Mouse (Mus musculus) bone marrow macrophage, adult 2 months (primary cell): ENCODE results near the gene Csdc2. TPM values are rescaled to one million over a fixed set of nuclear protein-coding genes. Genes with fewer than 3 reads are reported as not detected.
A peak's percentile ranks its signal among the peaks of the same experiment; 100 is the strongest.

Source experiments
- H3K27ac ChIP-seq: 2 replicates; pipeline ENCODE4 v1.5.1; 2012; ENCODE audit warnings: low read depth, low read length; ENCODE audit not compliant: insufficient read depth
- H3K4me1 ChIP-seq: 2 replicates; pipeline ENCODE4 v1.6.1; 2012; ENCODE audit warnings: low read length; ENCODE audit not compliant: control insufficient read depth, insufficient read depth
- H3K4me3 ChIP-seq: 2 replicates; pipeline ENCODE4 v1.5.1; 2012; ENCODE audit warnings: mild to moderate bottlenecking, low read length, moderate library complexity; ENCODE audit not compliant: insufficient read depth
- CTCF ChIP-seq: IDR thresholded peaks from 2 replicates; pipeline ENCODE4 v1.5.1; 2012; ENCODE audit warnings: low read depth, mild to moderate bottlenecking, low read length, moderate library complexity
- POLR2A ChIP-seq: IDR thresholded peaks from 2 replicates; pipeline ENCODE4 v1.6.1; 2012; ENCODE audit warnings: mild to moderate bottlenecking, low read depth, low read length, borderline replicate concordance
- polyA plus RNA-seq: library from polyadenylated mRNA; stranded (reverse); fragments of >200 nt; gene quantifications from 2 replicates; pipeline ENCODE4 v1.2.4, GENCODE M21; 2012; ENCODE audit not compliant: missing spikeins, insufficient read depth, insufficient read length

The Csdc2 gene
- polyA plus RNA-seq, 1 experiment = not detected

DNA sequence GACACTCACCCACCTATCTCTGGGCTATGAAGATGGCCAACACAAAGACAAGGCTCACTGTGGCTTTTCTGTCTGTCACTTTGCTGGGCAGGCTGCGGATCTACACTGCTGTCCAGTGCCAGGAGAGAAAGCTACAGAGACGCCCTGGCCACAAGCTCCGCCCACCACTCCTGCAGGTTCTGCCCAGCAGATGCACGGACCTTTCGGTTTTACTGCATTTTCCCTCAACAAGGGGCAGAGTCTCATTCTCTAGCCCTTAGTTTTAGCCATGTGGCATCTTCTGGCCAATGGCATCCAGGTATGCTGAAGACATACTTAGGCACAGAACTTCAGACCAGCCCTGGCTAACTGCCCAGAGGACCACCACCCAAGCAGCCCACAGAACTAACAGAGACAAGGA, 15.3 kb upstream of the Csdc2 start:
- Histone ChIP-seq H3K4me3 (no peak overlapping the region), H3K4me1 (peaks cover 12% of the 10 kb centered on the region), H3K27ac (no peak overlapping the region)
- TF ChIP-seq POLR2A = no peak
- TF ChIP-seq CTCF = no peak

- TF ChIP-seq CTCF (no peak), POLR2A (no peak)
- Histone ChIP-seq H3K27ac (no peak overlapping the region), H3K4me1 (peaks cover 18% of the 10 kb centered on the region), H3K4me3 (peak overlapping the region; percentile 85)
These were observed 11.6 kb upstream of the Csdc2 start for GRCm38 (mm10) chr15:81924933-81925332.

DNA sequence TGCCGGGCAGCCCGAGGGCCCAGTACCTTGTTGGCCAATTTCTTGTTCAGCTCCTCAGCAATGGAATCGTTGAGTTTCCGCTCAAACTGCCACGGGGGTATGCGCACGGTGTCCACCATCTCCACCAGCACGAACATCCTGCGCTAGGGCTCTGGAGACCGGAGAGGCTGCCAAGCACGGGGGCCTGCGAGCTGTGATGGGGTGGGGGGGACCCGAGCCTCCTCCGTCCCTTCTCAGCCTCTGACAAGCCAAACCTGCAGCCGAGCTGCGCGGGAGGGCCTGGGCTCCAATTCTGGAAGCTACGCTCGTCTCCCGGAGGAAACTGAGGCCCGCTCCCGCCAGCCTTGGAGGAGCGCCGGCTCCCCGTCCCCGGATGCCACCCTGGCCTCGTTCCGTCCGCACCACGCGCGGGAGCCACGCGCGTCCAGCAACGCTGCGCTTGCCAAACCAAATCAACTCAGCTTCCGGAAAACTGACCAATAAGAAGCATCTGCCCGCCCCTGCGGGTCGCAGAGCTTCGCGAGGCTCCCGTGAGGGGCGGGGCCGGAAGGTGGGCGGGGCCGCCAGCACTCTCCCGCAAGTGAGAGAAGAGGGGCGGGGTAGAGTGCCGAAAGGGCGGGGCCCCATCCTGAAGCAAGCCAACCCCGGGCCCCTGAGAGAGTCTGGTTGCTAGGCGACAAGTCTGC, 10.7 kb upstream of the Csdc2 start, which contains the start of gene Polr3h:
Gene Polr3h, minus strand, starts transcription at position 481 of the 686 bp plus-strand sequence.
- no peak for TF ChIP-seq CTCF
- TF ChIP-seq POLR2A = no peak
- Histone ChIP-seq H3K4me3 (peak within 1 kb of the TSS; percentile 85), H3K27ac (no peak within 1 kb of the TSS), H3K4me1 (peaks cover 18% of the 10 kb centered on the region)

DNA sequence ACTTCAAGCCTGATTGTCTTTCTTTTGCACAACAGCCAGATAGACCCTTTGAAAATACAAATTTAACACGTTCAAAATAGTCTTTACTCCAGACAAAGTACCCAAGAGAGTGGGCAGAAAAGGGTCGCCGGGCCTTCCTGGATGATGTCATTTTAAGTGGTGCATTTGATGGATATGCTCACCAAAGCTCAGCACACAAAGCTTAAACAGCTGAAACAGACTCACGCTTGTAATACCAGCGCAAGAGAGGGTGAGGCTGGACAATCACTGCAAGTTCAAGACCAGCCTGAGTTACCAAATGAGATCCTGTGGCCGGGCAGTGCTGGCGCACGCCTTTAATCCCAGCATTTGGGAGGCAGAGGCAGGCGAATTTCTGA, 10.1 kb upstream of the Csdc2 start:
- no peak overlapping the region for H3K4me3 ChIP-seq
- H3K4me1 ChIP-seq = peaks cover 18% of the 10 kb centered on the region
- TF ChIP-seq POLR2A (no peak), CTCF (no peak)
- H3K27ac ChIP-seq = no peak overlapping the region

GRCm38 (mm10) chr15:81927741-81928140, 8.8 kb upstream of the Csdc2 start:
- Histone ChIP-seq H3K4me3 (no peak overlapping the region), H3K27ac (no peak overlapping the region), H3K4me1 (peaks cover 18% of the 10 kb centered on the region)
- no peak for TF ChIP-seq CTCF
- no peak for TF ChIP-seq POLR2A

- Histone ChIP-seq H3K27ac (no peak overlapping the region), H3K4me1 (peaks cover 20% of the 10 kb centered on the region), H3K4me3 (no peak overlapping the region)
- no peak for TF ChIP-seq CTCF
- TF ChIP-seq POLR2A = no peak
These were observed 8.3 kb upstream of the Csdc2 start for GRCm38 (mm10) chr15:81928277-81928676.

DNA sequence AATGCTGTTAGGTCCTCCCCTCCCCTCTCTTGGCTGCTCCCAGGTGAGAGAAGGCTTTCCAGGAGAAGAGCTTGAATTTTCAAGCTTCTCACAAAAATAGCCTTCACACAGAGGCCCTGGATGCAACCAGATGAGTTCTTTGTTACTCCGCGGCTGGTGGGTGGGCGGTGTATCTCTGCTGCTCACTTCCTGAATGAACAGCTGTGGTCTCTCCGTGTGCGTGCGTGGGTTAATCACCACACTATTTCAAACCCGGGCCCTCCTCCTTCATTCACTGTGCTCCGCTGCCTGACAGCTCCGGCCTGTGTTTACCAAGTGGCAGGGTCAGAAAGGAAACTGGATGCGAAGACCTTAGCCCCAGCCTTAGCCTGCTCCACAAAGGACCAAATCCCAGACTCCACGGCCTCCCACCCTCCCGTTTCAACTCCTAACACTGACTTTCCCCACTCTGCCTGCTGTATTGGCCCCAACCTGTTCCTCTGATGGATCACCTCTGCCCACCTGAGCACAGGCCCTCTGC, 3.5 kb upstream of the Csdc2 start:
- no peak for TF ChIP-seq CTCF
- TF ChIP-seq POLR2A = no peak
- peaks cover 15% of the 10 kb centered on the region for H3K4me1 ChIP-seq
- no peak overlapping the region for H3K4me3 ChIP-seq
- H3K27ac ChIP-seq = peak overlapping the region; percentile 76; the same call in 1 of the 2 replicates

- peaks cover 13% of the 10 kb centered on the region for H3K4me1 ChIP-seq
- TF ChIP-seq POLR2A (no peak), CTCF (no peak)
These were observed 2.6 kb upstream of the Csdc2 start for GRCm38 (mm10) chr15:81933986-81934385.

GRCm38 (mm10) chr15:81935869-81936637, 506 bp upstream of the Csdc2 start:
- Histone ChIP-seq H3K4me3 (no peak overlapping the region), H3K4me1 (peaks cover 17% of the 10 kb centered on the region), H3K27ac (no peak overlapping the region)
- TF ChIP-seq CTCF (no peak), POLR2A (no peak)

More at GRCm38 (mm10) chr15:81933986-81934385, 2.6 kb upstream of the Csdc2 start:
- Histone ChIP-seq H3K27ac (peak overlapping the region; percentile 76), H3K4me3 (no peak overlapping the region)
